Mouse (Mus musculus) layer of hippocampus, adult 18-20 months (tissue): Measurements from ENCODE around the gene Slc7a15. TPM values are rescaled to one million over a fixed set of nuclear protein-coding genes. Genes with fewer than 3 reads are reported as not detected.
A peak's percentile ranks its signal among the peaks of the same experiment; 100 is the strongest.
"Not testable (repeated sequence)": the region's sequence is repeated elsewhere in the genome, so short reads cannot be mapped to it uniquely, and the experiment has no call there.

ENCODE experiments used
- DNase-seq, 2 experiments: peaks; one replicate each; pipeline ENCODE4 v3.0.0; 2022; ENCODE audit warnings: low spot score in 2 of 2
- long read RNA-seq: library from polyadenylated mRNA; stranded (forward); transcript quantifications from one replicate; pipeline ENCODE4 v2.0.0, GENCODE M21; 2021
- total RNA-seq, 2 experiments: library from RNA; stranded (reverse); gene quantifications; 2 replicates each; pipeline ENCODE4 v1.2.3; 2021

Gene Slc7a15
- total RNA-seq = not detected
- long read RNA-seq, partial matches to known transcripts = 0 of 3 reads
- long read RNA-seq, other reads (novel, unspliced or antisense) = 3 of 3 reads

DNA sequence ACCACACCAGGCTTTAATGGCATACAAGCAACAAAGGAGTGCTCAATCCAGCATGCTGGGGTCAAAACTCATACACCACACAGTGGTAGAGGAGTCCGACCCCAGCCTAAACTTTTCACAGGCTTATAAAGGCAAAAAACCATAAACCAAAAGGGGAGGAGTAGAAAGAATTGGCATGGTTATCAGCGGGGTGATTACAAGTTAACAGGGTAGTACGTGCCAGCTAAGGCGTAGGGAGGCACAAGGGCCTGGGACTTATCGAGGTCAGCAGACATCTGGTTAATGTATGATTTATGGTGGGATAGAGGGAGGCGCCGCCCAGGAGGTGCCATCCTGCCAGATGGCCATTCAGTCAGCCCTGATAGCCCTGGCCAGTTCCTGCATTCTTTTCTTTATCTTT is at the start of gene Slc7a15:
Gene Slc7a15, minus strand, starts transcription at position 101 of the 400 bp plus-strand sequence.
- DNase-seq = not testable (repeated sequence)

DNA sequence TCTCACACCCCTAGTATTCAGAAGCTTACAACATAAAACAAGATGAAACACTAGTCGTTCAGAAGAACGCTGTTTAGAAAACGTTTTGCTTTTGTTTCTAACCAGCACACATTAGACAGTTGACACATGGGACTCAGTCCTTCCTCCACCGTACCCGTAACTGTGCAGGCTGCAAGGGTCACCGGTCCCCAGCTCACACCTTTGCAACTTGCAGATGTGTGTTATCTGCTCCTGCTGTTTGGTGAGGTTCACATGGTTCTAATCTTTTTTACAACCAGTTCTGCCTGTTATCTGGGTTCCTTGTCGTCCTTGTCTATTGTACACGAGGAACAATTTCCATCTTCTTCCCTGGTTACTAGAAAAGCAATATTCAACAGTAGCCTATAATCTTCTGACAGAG is 49.3 kb upstream of the Slc7a15 start:
- not testable (repeated sequence) for DNase-seq

DNA sequence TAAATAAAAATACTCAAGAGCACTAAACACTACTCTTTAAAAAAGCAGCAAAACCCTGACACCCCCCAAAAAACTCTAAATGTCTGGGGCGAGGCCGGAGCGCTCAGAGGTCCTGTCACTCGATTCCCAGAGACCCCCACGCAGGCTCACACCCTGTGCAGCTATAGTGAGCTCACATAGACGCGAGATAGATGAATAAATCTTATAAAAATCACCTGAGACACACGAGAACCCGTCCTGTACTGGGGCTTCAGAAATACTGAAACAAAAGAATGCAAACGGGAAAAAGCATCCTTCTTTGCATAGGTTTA is 42.5 kb upstream of the Slc7a15 start:
- DNase-seq = no peak

DNA sequence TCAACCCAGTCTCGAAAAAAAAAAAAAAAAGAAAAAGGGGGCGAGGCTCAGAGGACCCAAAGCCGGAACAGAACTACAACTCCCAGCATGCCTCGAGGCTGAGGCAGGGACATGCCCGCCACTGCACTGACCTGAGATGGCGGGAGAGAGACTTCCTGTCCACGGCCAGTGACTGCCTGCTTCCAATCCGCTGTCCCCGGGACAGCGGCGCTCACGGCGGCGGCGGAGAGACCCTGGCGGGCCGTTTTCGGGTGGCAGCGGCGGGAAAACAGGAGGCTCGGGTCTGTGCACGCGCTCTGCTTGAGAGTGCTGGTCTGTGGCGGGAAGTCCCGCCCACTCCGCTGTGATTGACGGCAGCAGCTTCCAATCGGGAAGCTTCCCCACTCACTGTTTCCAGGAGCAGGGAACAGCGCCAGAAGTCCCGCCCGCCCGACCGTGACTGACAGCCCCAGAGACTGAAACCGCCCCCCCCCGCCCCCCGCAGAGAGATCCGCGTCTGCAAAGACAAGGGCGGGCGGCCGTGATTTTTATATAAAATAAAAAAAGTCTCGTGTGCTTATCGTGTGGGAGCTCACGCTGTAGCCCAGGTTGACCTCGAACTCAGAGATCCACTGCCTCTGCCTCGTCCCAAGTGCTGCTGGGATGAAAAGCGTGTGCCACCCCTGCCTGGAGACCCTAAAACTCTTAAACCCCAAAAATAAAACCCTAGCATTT is 42.0 kb upstream of the Slc7a15 start:
- peak; percentile 97 to 100 for DNase-seq

DNA sequence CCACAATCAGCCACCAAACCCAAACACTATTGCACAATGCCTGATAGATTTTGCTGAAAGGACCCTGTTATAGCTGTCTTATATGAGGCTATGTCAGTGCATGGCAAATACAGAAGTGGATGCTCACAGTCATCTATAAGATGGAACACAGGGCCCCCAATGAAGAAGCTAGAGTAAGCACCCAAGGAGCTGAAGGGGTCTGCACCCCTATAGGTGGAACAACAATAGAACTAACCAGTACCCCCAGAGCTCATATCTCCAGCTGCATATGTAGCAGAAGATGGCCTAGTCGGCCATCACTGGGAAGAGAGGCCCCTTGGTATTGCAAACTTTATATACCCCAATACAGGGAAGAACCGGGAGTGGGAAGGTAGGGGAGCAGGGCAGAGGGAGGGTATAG is 41.3 kb upstream of the Slc7a15 start:
- DNase-seq = not testable (repeated sequence)

DNA sequence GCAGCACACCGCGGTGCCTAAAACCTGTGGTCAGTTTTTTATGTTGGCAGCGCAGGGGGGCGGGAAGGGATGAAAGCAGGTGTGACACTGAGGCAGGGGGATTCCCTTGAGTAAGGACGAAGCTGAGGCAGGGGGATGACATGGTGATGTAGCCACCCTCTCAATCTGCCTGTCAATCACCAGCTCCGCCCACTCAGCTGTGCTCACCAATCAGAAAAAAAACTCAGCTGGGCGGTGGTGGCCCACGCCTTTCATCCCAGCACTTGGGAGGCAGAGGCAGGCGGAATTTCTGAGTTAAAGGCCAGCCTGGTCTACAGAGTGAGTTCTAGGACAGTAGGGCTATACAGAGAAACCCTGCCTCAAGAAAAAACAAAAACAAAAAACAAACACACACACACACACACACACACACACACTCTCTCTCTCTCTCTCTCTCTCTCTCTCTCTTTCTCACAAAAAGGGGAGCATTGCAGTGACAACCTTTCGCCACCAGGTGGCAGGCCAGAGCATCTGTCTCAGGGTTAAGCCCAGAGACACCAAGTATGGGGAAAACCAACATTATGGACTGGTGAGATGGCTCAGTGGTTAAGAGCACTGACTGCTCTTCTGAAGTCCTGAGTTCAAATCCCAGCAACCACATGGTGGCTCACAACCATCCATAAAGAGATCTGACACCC is 39.7 kb upstream of the Slc7a15 start:
- DNase-seq = peak; percentile 26 to 75

DNA sequence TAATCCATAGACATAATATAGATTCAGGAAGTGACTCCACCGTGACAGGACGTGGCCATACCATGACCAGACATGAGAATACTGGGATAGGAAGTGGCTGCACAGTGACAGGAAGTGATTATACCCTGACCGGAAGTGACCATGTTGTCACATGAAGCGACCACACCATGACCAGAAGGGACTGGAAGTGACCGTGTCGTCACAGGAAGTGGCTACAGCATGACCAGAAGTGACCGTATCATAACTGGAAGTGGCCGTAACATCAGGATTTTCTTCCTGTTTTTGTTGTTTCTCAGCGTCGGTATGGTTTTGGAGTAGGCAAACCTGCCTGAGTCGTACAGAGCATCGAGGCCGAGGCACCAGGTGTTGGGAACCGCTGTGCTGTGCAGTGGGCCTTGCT is 38.1 kb upstream of the Slc7a15 start:
- DNase-seq = no peak

DNA sequence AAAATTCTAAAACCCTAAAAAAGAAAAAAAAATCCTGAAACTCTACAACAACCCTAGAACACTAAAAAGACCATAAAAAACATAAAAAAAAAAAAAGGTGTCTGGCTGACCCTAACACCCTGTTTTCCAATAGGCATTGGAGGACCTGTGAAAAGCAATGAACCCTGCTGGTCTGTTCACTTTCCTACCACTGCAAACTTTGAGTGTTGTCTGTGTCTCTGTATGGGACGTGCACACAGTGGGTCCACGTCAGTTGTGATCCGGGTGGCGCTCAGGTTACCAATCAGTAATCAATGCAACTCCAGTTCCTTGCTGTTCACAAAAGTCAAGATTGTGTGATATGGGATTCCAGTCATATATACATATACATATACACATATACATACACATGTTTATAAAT is 36.7 kb upstream of the Slc7a15 start:
- no peak for DNase-seq

DNA sequence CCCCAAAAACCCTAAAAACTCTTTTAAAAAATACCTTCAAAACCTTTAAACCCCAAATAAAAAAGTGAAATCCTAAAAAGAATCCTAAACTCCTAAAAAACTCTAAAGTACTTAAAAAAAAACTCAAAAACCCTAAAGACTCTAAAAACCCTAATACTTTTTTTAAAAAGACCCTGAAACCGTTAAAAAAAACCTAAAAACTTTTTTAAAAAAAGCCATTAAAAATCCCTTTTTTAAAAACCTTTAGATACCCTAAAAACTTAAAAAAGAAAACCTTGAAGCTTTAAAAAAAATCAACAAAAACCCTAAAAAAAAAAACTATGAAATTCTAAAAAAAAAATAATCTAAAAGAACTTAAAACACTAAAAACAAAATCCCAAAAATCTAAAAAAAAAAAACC is 35.4 kb upstream of the Slc7a15 start:
- DNase-seq = no peak

DNA sequence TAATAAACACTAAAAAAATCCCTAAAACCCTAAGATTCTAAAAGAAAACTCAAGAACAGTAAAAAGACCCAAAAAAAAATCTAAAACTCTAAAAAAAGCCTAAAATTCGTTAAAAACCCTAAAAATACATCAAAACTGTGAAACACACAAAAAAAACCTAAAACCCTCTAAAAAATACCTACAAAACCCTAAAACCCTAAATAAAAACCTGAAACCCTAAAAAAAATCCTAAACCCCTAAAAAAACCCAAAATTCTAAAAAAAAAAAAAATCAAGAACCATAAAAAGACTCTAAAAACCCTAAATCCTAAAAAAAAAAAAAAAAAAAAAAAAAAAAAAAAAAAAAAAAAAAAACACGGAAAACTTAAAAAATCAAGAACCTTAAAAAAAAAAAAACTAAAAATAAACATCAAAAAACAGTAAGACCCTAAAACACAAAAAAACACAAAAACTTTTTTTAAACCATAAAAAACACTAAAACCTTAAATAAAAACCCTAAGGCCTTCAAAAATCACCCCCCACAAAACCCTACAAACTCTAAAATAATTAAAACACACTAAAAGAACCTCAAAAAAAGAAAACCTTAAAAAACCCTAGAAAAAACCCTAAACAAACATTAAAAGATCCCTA is 34.0 kb upstream of the Slc7a15 start:
- no peak for DNase-seq

DNA sequence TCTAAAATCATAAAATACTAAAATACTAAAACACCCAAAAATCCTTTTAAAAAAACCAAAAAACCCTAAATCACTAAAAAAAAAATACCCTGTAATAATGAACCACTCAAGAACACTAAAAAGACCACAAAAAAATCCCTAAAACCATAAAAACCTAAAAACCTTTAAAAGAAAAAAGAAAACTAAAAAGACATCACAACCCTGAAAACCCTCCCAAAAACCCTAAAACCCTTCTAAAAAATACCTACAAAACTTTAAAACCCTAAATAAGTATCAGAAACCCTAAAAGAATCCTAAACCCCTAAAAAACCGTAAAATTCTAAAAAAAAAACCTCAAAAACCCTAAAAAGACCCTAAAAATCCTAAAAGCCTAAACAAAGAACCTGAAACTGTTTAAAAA is 32.8 kb upstream of the Slc7a15 start:
- no peak for DNase-seq

DNA sequence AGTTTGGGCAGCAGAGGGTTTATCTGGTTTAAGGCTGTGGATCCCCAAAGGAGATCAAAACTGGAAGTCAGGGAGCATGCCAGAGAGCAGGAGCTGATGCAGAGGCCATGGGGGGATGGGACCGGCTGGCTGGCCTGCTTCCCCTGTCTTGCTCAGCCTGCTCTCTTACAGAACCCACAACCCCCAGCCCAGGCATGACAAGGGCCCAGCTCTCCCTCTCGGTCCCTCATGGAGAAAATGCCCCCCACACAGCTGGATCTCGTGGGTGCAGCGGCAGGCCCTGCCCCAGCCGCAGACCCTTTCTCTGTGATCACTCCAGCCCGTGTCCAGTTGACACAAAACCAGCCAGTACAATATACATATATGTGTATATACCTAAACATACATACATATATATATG is 30.7 kb upstream of the Slc7a15 start:
- no peak for DNase-seq

DNA sequence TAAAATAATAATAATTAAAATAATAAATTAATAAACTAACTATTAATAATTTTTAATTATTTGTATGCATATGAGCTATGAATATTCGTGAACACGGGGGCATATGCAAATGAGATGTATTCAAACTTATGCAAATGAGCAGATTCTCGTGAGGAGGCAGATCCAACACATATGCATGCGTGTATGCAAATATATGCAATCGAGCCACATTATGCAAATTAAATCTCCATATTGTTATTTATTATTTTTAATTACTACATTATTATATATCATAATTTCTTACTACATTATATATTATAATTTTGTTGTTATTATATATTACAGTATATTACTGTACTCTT is 21.8 kb upstream of the Slc7a15 start:
- no peak for DNase-seq

DNA sequence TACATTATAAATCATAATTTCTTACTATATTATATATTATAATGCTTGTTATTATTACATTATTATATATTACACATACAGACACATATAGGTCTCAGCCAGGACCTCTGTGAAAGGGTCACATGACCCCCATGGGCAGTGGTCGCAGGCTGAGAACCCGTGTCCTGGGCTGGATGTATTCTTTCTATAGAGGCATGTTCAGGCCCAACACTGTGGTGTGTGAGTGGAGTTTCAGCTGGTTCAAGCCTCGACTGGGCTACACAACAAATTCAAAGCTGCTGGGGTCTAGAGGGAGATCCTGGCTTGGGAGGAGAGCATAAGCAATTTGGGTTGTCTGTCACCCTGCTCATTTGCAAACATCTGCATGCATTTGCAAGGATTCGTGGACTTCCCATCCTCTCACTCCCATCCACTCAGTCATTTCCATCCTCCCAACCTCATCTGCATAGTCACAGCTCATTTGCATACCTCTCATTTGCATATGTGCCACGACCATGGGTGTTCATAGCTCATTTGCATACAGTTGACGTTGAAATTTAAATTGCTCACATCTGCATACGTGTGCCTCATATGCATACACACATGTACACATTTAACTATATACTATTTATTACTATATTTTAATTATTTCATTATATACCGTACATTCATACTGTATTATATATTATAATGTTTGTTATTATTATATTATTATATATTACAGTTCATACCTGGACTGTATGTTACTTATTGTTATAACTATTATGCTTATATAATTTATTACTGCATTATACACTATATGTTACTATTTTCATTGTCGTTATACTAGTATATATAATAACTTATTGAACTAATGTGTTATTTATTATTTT is 21.2 kb upstream of the Slc7a15 start:
- DNase-seq = no peak

DNA sequence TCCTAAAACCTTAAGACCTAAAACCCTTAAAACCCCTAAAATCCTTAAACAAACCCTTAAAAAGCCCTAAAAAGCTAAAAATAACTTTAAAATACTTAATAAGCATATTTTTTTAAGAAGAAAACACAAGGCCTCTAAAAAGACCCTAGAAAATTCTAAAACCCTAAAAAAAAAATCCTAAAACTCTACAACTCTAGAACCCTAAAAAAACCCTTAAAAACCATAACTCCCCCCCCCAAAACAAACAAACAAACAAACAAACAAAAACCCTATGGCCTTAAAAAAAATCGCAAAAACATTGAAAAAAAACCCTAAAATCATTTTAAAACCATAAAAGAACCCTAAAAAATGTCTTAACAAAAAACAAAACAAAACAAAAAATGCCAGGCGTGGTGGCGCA is 19.4 kb upstream of the Slc7a15 start:
- no peak for DNase-seq

DNA sequence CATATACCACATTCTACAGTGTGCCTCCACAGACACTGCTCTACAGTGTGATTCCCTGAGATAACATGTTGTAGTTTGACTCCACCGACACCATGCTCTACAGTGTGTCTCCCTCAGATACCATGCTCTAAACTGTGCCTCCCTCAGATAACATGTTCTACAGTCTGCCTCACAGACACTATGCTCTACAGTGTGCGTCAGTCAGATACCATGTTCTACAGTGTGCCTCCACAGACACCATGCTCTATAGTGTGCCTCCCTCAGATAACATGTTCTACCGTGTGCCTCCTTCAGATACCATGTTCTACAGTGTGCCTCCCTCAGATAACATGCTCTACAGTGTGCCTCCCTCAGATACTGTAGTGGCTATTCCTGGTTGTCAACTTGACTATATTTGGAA is 10.2 kb upstream of the Slc7a15 start:
- DNase-seq = no peak

DNA sequence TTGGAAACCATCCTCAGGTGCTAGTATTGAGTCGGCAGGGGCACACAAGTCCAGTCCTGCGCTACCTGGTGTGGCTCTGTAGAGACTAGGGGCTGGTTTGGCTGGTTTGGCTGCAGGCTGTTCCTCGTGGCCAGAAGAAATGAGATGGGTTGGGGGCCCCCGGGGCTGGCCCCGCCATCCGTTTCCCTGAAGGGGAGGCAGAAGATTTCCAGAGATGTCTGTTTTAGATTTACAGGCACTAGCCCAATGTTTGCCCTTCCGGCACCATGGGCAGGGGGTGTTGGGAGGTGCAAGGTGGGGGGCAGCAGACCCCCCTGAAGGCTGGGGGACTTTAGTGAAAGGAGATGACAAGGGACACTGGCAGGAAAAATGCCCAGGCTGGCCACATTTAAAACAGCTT is 3.3 kb downstream of the Slc7a15 start:
- DNase-seq = no peak

DNA sequence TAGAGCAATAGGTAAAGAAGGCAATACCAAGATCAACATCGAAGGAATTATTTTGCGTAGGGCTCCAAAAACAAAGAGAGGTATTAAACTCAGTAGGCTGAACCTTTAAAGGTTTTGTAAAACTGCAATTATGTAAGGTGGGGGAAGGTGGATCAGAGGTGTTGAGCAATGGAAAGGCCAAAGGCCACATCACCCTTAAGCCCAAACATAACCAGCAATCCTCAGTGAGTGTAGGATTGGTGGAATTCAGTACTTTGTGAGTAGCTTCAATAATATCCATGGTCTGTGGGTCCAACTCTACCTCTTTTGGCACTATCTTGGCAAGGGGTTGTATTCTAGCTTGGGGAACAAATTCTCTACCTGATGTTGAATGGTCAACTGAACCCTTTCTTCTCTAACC is 7.5 kb downstream of the Slc7a15 start:
- not testable (repeated sequence) for DNase-seq

DNA sequence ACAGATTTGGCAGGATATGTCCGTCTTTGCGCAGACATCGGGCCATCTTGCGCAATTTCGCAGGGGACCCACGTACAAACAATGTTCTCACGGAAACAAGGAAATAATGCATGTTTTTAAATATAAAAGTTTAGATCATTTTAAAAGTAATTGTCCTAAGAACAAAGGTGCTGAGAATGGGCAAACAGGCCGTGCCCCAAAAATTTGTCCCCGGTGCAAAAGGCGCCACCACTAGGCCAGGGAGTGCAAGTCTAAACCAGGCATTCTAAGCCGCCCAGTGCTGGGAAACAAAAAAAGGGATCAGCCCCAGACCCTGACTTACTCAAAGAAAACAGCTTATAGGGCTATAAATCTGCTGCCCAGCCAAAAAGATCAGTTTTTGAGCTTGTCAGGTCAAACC is 25.5 kb downstream of the Slc7a15 start:
- no peak for DNase-seq

DNA sequence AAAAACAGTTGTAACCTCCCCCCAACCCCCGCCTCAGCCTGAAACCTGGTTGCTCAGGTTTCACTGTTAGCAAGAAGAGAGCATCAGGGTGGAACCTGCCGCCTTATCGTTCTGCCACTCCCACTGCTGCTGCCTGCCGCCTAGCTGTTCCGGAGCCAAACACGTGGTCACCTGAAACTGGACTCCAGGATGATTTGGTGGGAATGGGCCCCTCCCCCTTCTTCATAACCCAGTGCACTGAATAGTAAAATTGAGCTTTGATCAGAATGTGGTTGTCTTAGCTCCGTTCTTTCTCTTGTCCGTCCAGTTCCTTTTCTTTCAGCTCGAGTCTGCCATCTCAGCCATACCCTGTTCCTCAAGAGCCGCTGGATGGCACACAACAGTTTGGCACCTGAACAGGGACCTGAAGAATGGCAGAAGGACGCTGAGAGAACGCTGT is 26.9 kb downstream of the Slc7a15 start:
- DNase-seq = not testable (repeated sequence)

DNA sequence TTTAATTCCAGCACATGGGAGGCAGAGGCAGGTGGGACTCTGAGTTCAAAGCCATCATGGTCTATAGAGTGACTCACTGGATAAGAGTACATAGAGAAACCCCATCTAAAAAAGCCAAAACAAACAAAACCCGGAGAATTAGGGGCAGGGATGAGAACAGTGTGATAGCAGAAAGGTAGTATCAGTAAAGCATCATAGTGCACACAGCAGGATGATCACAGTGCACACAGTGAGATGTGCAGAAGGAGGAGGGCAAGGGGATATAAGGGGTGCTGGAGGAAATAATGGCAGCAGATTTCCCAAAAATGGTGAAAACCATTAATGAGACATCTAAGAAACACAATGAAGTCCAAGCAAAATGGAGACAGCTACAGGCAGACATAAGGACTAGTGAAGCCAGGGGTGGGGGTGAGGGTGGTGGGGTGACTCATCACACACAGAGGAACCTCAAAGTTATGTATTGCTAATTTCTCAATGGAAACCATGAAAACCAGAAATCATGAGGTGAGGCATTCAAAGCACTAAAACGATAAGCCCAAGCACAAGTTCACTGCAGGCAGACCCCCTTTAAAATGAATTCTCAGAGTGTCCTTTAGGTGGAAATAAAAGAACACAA is 27.5 kb downstream of the Slc7a15 start:
- DNase-seq = not testable (repeated sequence)
